Mouse (Mus musculus): ENCODE data around the gene Ovgp1.

- no peak for TF ChIP-seq POLR2A (IDR thresholded peaks at IDR 0.05; ENCODE audit: borderline replicate concordance, extremely low read depth, low read depth, low read length)
- TF ChIP-seq CTCF (IDR thresholded peaks at IDR 0.05; ENCODE audit: insufficient read depth, low read length) = no peak
These were observed 48.9 kb upstream of the Ovgp1 start for GRCm38 (mm10) chr3:105924616-105925015.

Measured in lung, adult 2 months (tissue).